Mouse (Mus musculus) kidney, embryonic 15.5 days (tissue): ENCODE measurements around the gene Pkd1l3. TPM values are rescaled to one million over a fixed set of nuclear protein-coding genes. Genes with fewer than 3 reads are reported as not detected.
A peak's percentile ranks its signal among the peaks of the same experiment; 100 is the strongest.

Experiments used
- ATAC-seq: fragments of 200-750 bp; cut with Nextera tagmentation; replicated peaks from 2 replicates; pipeline ENCODE4 v1.8.0; 2017; ENCODE audit warnings: moderate TSS enrichment; ENCODE audit not compliant: low FRiP score
- H3K27ac ChIP-seq: fragments of 300-500 bp; sonication (generic); 2 replicates; pipeline ENCODE4 v1.5.1; 2015; ENCODE audit warnings: mild to moderate bottlenecking, inconsistent platforms
- H3K27me3 ChIP-seq: fragments of 300-500 bp; sonication (generic); 2 replicates; pipeline ENCODE4 v1.6.1; 2015; ENCODE audit warnings: inconsistent platforms
- H3K36me3 ChIP-seq: fragments of 300-500 bp; sonication (generic); 2 replicates; pipeline ENCODE4 v1.6.1; 2015; ENCODE audit warnings: inconsistent platforms
- H3K4me1 ChIP-seq: fragments of 300-500 bp; sonication (generic); 2 replicates; pipeline ENCODE4 v1.6.1; 2015; ENCODE audit warnings: inconsistent platforms
- H3K4me2 ChIP-seq: fragments of 300-500 bp; sonication (generic); 2 replicates; pipeline ENCODE4 v1.6.1; 2015; ENCODE audit warnings: moderate library complexity, mild to moderate bottlenecking, inconsistent platforms
- H3K4me3 ChIP-seq: fragments of 300-500 bp; sonication (generic); replicated peaks from 2 replicates; pipeline ENCODE4 v1.5.1; 2015; ENCODE audit warnings: mild to moderate bottlenecking, inconsistent platforms
- H3K9ac ChIP-seq: fragments of 300-500 bp; sonication (generic); 2 replicates; pipeline ENCODE4 v1.6.1; 2015; ENCODE audit warnings: mild to moderate bottlenecking, inconsistent platforms
- H3K9me3 ChIP-seq: fragments of 300-500 bp; sonication (generic); replicated peaks from 2 replicates; pipeline ENCODE4 v1.6.1; 2016; ENCODE audit warnings: inconsistent platforms
- WGBS: fragments of 180-500 bp; shearing (Covaris S2); methylation state at CpG from one replicate; pipeline ENCODE4 v1.1.7; 2015; ENCODE audit warnings: mixed read lengths; 5-methylcytosine and 5-hydroxymethylcytosine counted together
- polyA plus RNA-seq: library from polyadenylated mRNA; unstranded; fragments of >200 nt; fragmentation: Nextera tagmentation; extraction: Ambion mirVana; gene quantifications from 2 replicates; pipeline ENCODE4 v1.2.1, GENCODE M21; 2015

Pkd1l3 gene
- polyA plus RNA-seq, 1 experiment from 2014 or later = 0.09 TPM

DNA sequence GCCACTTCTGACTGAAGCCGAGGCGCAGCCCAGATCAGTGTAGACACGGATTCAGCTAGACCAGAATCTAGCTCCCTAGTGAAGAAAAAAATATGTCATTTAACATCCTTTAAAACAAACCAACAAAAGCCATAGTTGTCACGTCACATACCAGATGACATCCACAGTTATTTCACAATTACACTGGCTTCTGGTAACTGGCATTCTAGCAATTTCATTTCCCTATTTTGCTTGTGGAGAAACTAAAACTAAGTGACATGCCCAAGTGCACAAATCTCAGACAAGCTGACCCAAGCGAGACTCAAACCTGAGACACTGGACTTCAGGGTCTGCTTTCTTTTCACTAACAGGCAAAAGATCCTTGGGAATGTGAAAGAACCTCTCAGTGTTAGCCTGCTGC is 67.8 kb downstream of the Pkd1l3 start:
- WGBS = 91% methylated on average over 5 of the region's 5 CpGs
- H3K27me3 ChIP-seq = no peaks in the 10 kb centered on the region
- H3K4me1 ChIP-seq = peaks cover 2% of the 10 kb centered on the region
- H3K36me3 ChIP-seq = peaks cover 63% of the 10 kb centered on the region
- ATAC-seq = no peak
- no peaks in the 10 kb centered on the region for H3K9me3 ChIP-seq
- H3K27ac ChIP-seq = no peak overlapping the region
- no peak overlapping the region for H3K9ac ChIP-seq
- H3K4me3 ChIP-seq = no peak overlapping the region
- no peak overlapping the region for H3K4me2 ChIP-seq

DNA sequence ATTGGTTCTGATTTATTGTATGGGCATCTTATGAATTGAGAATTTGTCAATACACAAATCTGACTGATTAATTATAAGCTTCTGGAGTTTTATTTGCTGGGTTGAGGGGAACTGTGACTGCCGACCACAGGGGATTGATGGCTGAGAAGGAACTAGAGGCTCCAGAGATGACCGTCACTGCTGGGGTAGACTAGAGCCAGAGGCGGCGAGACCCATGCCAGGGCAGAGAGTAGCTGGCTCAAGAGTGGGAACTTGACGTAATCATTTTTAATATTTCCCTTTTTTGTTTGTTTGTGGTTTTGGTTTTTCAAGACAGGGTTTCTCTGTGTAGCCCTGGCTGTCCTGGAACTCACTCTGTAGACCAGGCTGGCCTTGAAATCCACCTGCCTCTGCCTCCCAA is 72.9 kb downstream of the Pkd1l3 start:
- Histone ChIP-seq H3K27ac (no peak overlapping the region), H3K36me3 (peaks cover 19% of the 10 kb centered on the region), H3K4me2 (no peak overlapping the region), H3K4me3 (no peak overlapping the region), H3K9me3 (no peaks in the 10 kb centered on the region), H3K4me1 (peaks cover 23% of the 10 kb centered on the region), H3K27me3 (no peaks in the 10 kb centered on the region), H3K9ac (no peak overlapping the region)
- WGBS = 93% methylated on average over 5 of the region's 5 CpGs
- no peak for ATAC-seq

DNA sequence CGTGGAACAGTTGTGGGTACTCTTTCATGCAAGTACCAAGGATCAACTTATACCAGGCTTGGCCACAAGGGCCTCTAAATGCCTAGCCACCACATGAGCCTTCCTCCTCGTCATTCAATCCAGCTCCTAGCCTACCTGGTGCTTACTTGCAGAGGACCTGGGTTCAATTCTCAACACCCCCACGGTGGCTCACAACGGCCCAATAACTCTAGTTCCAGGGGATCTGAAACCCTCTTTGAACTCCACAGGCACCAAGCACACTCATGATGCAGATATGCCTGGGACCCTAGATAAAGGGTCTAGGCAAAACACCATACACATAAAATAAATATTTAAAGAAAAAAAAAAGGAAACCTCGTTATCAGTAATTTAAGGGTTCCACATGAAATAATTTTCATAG is 77.5 kb downstream of the Pkd1l3 start:
- peak overlapping the region; percentile 80 for H3K4me2 ChIP-seq
- 62% methylated on average over 5 of the region's 5 CpGs for WGBS

DNA sequence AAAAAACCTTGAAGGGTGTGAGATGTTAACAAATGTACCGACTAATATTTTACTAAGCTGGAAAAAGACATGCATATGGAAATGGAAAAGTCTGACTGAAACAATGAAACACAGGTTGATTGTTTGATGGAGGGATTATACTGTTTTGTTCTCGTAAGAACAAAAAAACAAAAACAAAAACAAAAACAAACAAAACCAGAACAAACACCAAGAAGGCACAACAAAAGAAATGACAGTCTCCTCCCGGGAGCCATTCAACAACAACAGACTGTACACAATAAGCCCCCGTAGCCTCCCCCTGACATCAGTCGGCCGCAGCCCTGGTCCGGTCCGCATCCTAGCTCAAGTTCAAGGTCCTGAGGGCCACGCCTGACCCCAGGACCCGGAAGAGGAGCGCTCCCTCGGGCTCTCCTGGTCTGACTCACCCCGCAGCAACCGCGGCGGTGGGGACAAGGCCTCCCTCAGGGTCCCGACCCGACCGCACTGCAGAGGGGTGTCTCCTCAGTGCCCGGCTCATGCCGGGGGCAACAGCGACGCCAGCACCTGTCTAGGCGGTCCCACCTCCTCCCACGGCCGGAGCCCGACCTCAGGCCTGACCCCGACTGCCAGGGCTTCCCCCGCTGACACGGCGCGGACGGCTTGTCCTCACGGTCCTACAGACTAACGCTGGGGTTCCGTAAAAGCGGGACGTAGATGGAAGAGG is 78.3 kb downstream of the Pkd1l3 start:
- WGBS = under 1% methylated on average over 38 of the region's 38 CpGs

More for the DNA sequence above, 77.5 kb downstream of the Pkd1l3 start:
- peaks cover 24% of the 10 kb centered on the region for H3K4me1 ChIP-seq
- peak overlapping the region; percentile 83 for H3K9ac ChIP-seq
- peak overlapping the region; percentile 98 for H3K4me3 ChIP-seq
- no peaks in the 10 kb centered on the region for H3K9me3 ChIP-seq
- no peak for ATAC-seq
- peaks cover 5% of the 10 kb centered on the region; the same call in 1 of the 2 replicates for H3K36me3 ChIP-seq
- H3K27ac ChIP-seq = no peak overlapping the region
- H3K27me3 ChIP-seq = no peaks in the 10 kb centered on the region

DNA sequence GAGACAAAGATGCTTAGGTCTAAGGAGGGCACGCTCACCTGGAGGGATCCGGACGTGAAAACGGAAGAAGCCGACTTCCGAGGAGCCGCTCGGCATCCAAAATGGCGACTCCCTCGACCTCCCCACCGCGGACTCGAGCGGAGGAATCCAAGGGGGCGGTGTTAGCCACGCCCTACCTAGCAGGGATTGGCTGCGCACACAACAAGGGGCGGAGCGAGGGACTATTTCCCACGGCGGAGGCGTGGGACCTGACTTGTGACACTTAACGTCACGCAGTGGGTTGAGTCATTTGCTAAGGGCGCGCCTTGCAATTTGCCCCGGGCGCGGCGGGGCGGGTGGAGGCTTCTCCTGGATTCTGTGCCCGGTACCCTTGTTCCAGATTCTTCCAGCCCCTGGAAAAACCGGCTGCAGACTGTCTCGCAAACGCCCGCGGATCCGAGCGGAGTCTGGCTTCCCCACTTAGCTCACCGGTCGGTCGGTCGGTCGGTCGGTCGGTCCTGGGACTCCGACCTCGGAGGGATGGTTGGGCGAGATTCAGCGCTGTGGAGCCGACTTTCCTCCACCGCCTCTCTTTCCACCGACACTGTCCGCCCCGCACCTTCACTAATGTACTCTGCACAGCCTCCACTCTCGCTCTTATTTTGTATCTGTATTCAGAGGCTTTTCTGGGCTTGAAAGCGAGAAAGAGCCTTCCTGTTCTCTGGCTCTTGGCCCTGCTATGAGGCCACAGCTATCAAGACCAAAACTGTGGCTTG is 79.0 kb downstream of the Pkd1l3 start, which contains the start of gene Ist1:
TSS of gene Ist1 (minus strand) at position 115 of the 755 bp plus-strand sequence.
- no peaks in the 10 kb centered on the region for H3K9me3 ChIP-seq
- peaks cover 5% of the 10 kb centered on the region; the same call in 1 of the 2 replicates for H3K36me3 ChIP-seq
- 0% methylated on average over 57 of the region's 57 CpGs for WGBS
- H3K27me3 ChIP-seq = no peaks in the 10 kb centered on the region
- peak; percentile 98 for ATAC-seq
- H3K4me1 ChIP-seq = peaks cover 24% of the 10 kb centered on the region
- peak within 1 kb of the TSS; percentile 80 for H3K4me2 ChIP-seq
- peak within 1 kb of the TSS; percentile 98 for H3K4me3 ChIP-seq
- peak within 1 kb of the TSS; percentile 83 for H3K9ac ChIP-seq
- H3K27ac ChIP-seq = peak within 1 kb of the TSS; percentile 86

More for the DNA sequence above, 78.3 kb downstream of the Pkd1l3 start:
- peaks cover 5% of the 10 kb centered on the region; the same call in 1 of the 2 replicates for H3K36me3 ChIP-seq
- H3K27me3 ChIP-seq = no peaks in the 10 kb centered on the region
- peak overlapping the region; percentile 98 for H3K4me3 ChIP-seq
- H3K4me2 ChIP-seq = peak overlapping the region; percentile 80
- H3K9me3 ChIP-seq = no peaks in the 10 kb centered on the region
- ATAC-seq = peak; percentile 82
- H3K9ac ChIP-seq = peak overlapping the region; percentile 83
- H3K27ac ChIP-seq = peak overlapping the region; percentile 86
- peaks cover 24% of the 10 kb centered on the region for H3K4me1 ChIP-seq

DNA sequence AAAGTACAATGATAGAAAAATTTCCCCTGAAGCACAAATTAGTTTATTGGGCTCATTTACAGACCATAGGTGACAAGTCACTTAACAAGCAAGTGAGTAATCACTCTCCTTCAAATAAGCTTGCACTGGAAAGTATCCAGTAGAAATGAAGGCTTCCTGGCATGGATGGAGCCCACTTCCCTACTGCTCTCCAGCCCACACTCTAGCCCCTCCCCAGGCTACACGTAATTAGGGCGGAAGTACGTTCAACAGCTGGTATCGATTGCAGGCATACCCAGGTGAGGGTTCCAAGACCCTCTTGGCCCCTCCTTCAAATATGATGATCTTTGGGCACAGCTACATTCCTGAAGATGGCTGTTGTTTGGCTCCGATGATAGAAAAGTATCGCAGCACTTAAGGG is 79.8 kb downstream of the Pkd1l3 start:
- Histone ChIP-seq H3K9ac (no peak overlapping the region), H3K27ac (no peak overlapping the region), H3K36me3 (peaks cover 5% of the 10 kb centered on the region; the same call in 1 of the 2 replicates), H3K4me1 (peaks cover 24% of the 10 kb centered on the region), H3K4me2 (peak overlapping the region; percentile 80; the same call in 1 of the 2 replicates), H3K9me3 (no peaks in the 10 kb centered on the region), H3K4me3 (peak overlapping the region; percentile 98; the same call in 1 of the 2 replicates), H3K27me3 (no peaks in the 10 kb centered on the region)
- 39% methylated on average over 6 of the region's 6 CpGs for WGBS
- no peak for ATAC-seq

DNA sequence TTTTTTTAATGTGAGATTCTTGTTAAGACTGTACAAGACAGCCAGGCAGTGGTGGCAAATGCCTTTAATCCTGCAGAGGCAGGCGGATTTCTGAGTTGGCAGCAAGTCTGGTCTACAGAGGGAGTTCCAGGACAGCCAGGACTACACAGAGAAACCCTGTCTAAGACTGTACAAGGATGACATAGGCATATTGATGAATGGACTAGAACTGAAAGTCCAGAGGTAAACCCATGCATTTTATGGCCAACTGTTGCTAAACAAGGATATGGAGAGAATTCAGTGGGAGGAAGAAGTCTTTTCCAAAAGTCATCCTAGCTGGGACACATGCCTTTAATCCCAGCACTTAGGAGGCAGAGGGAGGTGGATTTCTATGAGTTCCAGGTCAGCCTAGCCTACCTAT is 83.4 kb downstream of the Pkd1l3 start:
- 91% methylated on average over 1 of the region's 1 CpGs for WGBS
- no peaks in the 10 kb centered on the region for H3K36me3 ChIP-seq
- ATAC-seq = no peak
- no peak overlapping the region for H3K27ac ChIP-seq
- H3K4me3 ChIP-seq = no peak overlapping the region
- H3K9ac ChIP-seq = no peak overlapping the region
- H3K4me1 ChIP-seq = peaks cover 4% of the 10 kb centered on the region; the same call in 1 of the 2 replicates
- H3K4me2 ChIP-seq = no peak overlapping the region
- peaks cover 1% of the 10 kb centered on the region; the same call in 1 of the 2 replicates for H3K27me3 ChIP-seq
- H3K9me3 ChIP-seq = no peaks in the 10 kb centered on the region

DNA sequence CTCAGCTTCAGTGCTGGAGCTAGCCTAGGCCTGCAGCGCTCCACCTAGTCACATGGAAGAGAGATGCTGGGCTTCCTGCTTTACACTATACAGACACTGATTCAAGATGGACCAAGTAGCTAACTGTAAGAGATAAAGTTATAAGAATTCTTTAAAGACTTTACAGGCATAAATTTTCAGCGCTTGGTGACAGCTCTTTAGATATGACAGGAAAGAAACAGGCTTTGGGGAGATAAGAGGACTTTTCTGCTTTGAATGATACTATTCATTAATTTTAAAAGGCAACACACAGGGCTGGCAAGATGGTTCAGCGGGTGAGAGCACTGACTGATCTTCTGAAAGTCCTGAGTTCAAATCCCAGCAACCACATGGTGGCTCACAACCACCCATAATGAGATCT is 84.2 kb downstream of the Pkd1l3 start:
- Histone ChIP-seq H3K4me3 (no peak overlapping the region), H3K4me1 (peaks cover 4% of the 10 kb centered on the region; the same call in 1 of the 2 replicates), H3K9me3 (no peaks in the 10 kb centered on the region), H3K4me2 (no peak overlapping the region), H3K36me3 (no peaks in the 10 kb centered on the region), H3K9ac (no peak overlapping the region), H3K27ac (no peak overlapping the region), H3K27me3 (peaks cover 4% of the 10 kb centered on the region; the same call in 1 of the 2 replicates)
- ATAC-seq = no peak
- 82% methylated on average over 3 of the region's 3 CpGs for WGBS

DNA sequence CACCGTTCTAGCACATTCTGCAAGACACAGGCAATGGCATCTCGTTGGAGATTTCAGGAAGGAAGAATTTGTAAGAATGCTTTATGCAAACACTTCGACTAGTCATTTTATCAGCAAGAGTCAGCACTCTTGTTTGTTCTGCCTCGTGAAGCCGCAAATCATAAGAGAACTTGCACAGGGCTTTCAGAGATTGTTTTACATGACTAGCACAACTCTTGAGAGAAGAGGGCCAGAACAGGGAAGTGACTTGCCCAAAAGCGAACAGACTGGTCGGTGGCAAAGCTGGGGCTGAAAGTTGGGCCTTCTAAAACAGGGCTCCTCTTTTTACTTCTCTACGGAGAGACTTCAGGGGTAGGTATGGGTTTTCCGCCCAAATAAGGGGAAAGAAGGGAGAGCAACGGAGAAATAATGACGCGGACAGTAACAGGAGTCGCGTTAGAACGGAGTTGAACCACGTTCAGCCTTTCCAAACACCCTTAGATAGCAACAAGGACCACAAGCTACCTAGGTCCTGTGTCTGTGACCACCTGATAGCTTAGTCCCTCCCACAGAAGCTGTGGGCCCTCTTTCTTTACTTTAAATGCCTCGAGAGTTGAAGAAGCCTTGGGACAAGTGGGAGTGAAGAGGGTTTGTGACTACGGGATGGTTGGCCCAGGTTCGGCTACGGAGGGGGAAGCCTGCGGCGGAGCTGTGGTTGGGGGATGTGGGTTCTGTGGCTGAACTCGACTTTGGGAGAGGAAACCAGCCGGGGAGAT is 90.4 kb downstream of the Pkd1l3 start:
- Histone ChIP-seq H3K36me3 (peaks cover 23% of the 10 kb centered on the region), H3K4me3 (peak overlapping the region; percentile 73), H3K4me2 (peak overlapping the region; percentile 91), H3K9me3 (no peaks in the 10 kb centered on the region), H3K27me3 (peaks cover 4% of the 10 kb centered on the region; the same call in 1 of the 2 replicates), H3K9ac (peak overlapping the region; percentile 93), H3K4me1 (peaks cover 25% of the 10 kb centered on the region), H3K27ac (peak overlapping the region; percentile 28; the same call in 1 of the 2 replicates)
- 7% methylated on average over 24 of the region's 24 CpGs for WGBS
- peak; percentile 63 for ATAC-seq

DNA sequence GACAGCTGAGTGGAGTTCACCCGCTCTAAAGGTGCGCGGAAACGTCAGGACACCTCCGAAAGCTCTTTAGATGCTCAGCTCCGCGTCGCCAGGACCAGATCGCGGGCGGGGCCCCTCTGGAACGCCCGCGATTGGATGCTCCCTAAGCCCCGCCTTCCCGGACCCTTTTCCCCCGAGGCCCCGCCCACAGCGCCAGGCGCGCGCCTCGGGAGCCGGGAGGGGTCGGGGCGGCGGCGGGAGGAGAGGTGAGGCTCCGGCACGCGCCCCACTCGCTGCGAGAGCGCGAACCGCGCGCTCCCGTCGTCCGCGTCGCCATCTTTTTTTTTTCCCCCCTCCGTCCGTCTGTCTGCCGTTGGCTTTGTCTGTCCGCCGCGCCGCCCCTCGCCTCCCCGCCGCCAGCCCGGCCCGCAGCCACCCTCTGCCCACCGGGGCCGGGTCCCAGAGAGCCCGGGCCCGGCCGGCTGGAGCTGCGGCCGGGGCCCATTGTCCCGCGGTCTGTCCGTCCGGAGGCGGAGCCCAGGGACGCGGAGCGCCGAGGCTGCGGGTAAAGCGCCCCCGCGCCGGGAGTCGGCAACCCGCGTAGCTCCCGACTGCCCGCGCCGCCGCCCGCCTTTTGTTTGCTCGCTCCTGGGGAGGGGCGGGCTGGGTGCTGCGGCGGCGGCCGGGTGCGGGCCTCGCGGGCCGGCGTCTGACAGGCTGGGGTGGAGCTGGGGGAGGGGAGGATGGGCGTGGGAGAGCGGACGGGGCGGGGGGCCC is 91.2 kb downstream of the Pkd1l3 start, which contains the start of gene Zfp821:
TSS of gene Zfp821 (plus strand) at position 227 of the 756 bp plus-strand sequence.
- Histone ChIP-seq H3K4me1 (peaks cover 25% of the 10 kb centered on the region), H3K9ac (peak within 1 kb of the TSS; percentile 93), H3K4me2 (peak within 1 kb of the TSS; percentile 91), H3K27ac (peak within 1 kb of the TSS; percentile 93), H3K9me3 (no peaks in the 10 kb centered on the region), H3K27me3 (peaks cover 4% of the 10 kb centered on the region; the same call in 1 of the 2 replicates), H3K36me3 (peaks cover 30% of the 10 kb centered on the region), H3K4me3 (peak within 1 kb of the TSS; percentile 73)
- under 1% methylated on average over 79 of the region's 100 CpGs for WGBS
- peak; percentile 92 for ATAC-seq
